Mouse (Mus musculus): ENCODE measurements around the gene Wwox.

Gene Wwox

DNA sequence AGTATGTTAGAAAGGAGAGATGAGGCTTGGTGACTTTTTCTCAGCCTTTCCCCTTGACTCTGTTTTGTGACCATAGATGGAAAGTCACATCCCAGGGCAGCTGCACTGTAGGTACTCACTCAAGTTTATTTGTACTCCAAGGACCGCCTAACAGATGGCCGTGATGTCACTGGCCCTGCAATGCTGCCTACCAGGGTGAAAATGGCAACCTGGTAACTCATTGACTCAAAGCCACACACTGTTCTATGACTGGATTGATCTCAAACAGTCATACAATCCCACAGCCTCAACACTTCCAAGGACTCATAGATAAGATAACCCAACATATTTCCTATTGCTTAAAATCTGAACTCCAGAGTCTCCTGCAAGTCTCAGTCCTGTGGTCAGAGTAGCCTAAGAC lies 754.3 kb downstream of the Wwox start:
- DNase-seq: no peak

DNA sequence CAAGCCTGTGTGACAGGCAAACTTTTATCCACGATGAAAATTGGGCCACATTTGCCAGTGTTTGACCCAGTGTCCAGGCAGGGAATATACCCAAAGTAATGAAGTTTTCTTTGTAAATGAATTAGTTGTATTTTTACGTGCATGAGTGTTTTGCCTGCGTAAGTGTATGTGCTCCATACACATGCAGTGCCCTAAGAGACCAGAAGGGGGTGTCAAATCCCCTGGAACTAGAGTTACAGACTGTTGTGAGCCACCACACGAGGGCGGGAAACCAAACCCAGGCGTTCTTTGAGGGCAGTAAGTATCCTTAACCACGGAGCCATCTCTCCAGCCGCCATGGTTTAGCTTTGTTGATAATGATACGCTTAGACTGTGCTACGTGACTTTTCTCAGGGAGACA lies 755.9 kb downstream of the Wwox start:
- DNase-seq: no peak

DNA sequence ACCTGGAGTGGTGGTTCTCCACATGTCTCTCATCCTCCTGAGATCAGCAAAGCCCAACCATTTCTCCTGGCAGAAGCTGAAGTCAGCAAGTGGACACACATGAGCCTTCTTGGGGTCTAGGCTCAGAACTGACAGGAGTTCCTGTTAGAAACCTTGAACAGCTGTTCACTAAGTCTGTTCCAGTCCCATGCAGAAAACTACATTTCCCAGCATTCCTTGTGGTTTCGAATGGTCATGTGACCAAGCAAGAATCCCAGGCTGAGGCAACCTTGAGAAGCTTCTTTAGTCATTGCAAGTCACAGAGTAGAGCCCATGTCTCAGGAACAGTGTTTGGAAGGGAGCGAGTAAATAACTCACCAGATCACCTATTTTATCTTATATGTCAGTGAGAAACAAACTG lies 757.4 kb downstream of the Wwox start:
- DNase-seq: peak; percentile 59

DNA sequence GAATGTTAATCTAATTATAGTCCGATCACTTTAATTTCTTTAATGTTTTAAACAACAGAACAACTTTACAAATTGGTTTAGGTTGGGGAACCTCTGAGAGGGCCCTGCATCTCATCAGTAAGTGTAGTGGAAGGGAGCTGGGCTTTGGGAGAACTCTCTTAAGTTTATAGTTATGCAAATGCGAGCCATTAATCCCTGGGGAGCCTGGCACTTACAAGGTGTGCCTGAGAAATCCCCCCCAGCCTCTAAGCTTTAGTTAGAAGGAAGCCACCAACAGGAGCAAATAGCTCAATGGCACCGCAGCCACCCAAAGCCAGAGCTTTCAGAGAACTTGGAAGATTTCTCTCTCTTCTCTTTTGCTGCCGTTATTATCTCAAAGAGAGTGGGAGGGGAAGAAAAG lies 759.7 kb downstream of the Wwox start:
- no peak for DNase-seq

DNA sequence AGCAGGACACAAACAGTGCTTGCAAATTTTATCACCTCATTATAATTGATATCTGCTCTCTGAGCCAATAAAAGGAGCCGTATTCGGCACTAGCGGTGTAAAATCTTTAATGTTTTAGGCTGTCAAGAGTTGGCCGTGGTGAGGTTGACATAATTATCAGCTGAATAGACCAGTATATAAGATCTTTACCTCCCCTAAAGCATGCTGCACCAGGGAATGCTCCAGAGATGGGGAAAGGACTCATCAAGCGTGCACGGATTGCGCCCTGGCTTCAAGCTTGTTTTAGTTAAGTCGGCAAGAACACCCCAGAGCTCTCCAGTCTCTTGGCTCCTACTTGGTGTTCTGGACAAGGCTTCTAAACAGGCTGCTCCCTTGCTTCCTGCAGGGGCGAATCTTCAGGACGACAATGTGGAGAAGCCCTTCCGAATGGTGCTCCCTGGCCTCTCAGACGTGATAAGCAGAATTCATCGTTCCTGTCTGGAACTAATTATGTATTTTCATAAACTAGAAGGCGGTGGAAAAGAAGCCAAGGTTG lies 760.2 kb downstream of the Wwox start:
- no peak for DNase-seq

DNA sequence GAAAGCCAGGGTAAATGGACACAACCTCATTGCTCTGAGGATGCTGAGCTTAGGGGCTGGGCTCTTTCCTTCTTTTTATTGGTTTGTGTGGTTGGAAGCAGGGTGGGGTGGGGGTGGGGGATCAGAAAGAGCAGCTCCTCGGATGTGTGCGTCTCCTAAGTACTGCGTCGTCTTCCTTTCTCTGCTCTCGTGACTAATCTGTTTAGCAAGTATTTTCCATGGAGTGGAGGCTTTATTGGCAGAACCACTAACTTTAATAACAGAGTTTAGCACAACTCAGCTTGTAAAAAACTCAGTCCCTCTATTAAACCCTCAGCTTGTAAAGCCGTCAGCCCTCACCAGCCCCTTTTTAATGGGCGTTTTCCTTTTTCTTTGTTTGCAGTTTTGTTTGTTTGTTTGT lies 762.3 kb downstream of the Wwox start:
- DNase-seq: no peak

DNA sequence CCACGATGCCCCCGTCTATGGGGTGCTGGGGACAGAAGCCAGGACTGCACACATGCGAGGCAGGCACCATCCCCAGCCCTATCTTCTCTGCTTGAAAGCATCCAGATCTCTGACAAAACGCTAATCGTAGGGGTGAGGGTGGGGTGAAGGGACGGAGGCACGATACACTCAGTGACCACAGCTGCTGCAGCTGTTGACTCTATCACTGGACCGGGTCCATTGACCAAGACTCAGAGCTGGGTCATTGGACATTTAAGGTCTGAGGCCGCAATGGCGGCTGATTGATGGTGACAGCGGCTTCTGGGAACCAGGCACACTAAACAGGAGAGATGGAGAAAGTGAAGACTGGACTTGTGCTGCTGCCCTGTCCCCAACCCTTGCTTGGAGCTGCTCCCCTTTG lies 768.0 kb downstream of the Wwox start:
- no peak for DNase-seq

DNA sequence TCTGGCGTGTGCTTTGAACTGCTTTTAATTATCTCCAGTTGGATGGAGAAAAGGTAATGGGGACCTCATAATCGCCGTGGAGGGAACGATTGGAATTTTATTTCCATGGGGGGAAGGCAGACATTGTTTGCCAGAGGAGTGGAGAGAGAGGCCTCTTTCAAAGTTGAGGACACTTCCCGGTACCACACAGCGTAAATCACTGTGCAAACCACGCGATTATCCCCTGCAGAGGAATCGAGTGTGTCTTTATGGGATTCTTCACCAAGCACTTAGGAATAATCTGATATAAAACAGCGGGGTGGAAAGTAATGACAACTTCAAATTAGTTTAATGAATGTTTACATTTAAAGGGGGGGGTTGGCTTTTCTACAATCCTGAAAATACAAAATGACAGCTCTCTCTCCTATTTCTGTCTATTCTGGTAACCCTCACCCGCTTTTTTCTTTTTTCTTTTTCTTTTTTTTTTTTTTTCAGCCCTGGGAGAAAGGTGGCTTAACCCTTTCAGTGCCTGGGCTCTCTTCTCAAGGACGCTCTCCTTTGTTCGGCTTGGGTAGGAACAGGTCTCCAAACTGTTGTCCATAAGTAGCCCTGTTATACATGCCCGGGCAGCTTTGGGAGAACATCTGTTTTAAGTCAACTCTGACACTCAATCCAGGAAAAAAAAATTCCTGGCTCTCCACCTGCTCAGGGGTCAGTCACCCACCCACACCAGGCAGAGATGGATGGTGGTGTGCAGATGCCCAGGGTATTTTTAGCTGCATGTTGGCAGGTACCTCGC lies 769.1 kb downstream of the Wwox start:
- no peak for DNase-seq

DNA sequence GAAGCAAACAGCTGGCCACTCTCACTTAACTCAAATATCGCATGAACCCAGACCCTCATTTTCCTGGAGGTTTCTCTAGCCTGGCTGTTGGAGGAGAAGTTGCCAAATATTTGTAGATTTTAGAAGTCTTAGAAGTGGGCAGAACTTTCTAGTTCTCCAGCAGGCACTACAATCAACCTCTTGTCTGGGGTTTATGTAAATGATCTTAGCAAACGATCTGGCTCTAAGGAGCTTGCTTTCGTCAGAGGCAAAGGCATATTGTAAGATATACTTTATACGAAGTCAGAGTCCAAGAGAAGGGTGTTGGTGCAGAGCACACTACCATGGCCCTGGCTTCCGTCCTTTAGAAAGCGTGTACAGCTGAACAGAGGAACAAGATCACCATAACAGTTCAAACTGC lies 770.6 kb downstream of the Wwox start:
- no peak for DNase-seq

DNA sequence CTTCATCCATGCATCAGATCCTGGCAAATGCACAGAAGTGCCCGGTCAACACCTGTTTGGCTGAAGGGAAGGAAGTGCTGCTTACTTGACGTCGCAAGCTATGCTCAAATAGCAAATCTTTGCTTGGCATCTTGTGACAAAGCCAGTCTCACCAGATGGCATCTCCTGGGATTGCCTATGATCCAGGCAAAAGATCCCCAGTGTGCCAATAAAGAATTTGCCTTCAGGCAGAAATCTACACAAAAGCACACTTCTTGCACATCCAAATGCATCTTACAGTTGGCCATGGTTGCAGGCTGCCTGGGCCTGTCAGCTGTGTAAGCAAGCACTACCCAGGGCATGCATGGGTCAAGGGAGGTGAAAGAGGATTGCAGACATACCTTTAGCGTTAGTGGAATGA lies 773.7 kb downstream of the Wwox start:
- DNase-seq: no peak

DNA sequence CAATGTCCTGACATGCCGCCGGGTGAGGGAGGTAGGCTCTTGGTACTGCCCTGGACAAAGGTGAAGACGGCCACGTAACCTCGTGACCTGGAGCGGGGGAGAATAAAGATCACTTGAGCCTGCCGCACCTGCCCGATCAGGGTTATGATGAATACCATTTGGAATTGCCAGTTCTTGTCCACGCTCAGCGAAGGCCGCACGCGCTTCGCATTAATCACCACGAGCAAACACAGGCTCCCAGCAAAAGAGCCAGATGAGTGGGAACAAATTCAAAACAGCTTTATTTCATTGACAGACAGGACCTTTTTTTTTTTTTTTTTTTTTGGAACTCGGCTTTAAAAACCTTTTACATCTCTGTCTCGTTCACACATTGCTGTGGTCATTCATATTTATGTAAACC lies 775.4 kb downstream of the Wwox start:
- DNase-seq: no peak

DNA sequence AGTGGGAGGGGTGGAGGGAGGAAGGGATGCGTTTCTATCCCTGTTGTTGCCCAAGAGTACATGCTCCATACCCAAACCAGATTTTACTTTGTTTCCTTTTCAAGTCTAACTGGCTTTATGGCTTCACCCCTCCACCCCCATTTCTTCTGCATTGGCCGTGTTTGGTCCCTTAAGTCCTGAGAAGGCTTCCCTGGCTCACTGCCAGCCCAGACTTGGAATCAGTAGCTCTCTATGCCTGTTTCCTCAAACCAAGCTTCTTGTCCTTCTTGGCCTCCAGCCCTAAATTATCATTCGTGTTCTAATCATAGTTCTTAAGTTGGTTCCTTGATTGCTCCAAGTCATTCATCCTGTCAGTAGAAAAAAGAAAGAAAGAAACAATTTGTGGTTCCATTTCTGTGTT lies 777.3 kb downstream of the Wwox start:
- no peak for DNase-seq

DNA sequence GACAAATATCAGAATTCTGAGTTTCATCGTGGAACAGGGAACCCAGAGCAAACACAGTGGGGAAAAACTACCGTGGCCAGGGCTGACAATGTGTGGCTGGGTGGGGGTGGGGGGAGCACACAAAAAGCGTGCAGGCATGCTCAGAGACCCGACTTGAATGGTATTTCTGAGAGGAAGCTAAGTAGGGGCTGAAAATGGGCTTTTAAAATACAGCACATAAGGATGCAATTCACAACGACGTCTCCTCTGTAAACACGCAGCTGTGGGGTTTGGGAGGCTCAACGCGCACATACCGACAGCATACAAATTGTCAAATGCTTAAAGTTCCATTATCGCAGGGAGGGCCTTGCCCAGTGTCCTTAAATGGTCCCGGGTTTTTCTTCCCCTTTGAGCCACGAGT lies 783.1 kb downstream of the Wwox start:
- no peak for DNase-seq

DNA sequence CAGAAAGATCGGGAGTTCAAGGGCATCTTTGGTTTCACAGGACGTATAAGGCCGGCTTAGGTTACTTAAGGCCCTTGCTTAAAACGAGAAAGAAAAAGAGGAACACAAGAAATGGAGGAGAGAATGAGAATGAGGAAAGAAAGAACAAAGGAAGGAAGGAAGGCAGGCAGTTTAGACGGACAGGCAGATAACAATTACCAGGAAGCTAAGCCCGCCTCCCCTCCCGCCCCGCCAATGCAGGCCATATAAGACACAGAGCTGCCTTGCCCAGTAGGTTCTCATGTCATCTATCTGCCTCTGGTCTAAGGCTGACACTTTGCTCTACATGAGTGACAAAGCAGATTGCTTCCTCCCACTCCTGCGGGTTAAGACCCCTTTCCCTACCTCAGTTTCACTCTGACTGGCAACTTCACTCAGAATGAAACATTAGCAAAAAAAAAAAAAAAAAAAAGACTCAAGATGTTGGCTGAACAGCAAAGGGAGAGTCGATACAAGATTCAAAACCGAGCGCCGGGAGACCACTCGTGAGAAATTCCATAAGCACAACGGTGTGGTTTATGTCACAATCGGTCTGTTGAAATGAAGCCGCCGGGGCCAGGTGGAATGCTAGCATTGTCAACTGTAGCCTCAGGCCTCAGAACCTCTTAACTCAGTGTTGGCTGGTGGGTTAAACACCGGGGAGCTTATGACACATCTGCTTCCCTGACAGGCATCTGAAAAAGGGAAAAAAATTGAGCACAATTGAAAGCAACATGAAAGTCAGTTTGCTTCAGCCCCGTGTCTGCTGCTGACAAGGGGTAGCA lies 787.5 kb downstream of the Wwox start:
- DNase-seq: peak; percentile 45

DNA sequence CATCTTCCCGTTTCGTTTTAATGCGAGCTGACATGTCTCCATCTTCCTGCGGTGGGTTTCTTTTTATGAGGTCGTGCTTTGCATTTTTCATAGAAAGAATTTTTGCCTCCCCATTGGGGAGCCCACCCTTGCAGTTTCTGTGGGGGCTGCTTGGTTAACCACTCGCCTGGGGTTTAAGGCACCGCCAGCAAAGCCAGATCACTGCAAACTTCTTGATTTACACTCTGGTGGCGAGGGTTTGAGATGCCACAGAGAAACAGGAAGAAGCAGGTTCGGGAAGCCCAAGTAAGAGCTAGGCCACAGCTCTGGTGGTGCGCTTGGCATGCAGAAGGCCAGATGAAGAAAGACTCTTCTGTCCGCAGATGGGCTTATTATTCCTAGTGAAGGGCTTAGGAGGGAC lies 789.4 kb downstream of the Wwox start:
- no peak for DNase-seq

DNA sequence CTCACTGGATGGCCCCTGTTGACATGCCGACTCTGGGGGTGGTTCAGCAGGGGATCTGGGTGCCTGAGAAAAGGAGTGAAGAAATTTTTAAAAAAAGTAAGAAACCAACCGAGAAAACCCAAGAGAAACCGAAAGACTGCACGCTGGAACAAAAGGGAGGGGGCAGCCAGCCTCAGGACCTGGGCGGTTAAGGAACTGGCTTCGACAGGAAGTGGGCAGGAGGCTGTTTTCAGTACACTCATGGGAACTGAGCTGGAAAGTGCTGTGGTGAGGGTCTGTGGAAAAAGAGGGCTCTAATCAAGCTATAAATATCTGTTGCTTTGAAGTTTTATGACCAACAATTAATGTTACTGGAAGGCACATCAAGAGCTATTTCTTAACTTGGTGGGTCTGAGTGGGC lies 794.6 kb downstream of the Wwox start:
- no peak for DNase-seq

DNA sequence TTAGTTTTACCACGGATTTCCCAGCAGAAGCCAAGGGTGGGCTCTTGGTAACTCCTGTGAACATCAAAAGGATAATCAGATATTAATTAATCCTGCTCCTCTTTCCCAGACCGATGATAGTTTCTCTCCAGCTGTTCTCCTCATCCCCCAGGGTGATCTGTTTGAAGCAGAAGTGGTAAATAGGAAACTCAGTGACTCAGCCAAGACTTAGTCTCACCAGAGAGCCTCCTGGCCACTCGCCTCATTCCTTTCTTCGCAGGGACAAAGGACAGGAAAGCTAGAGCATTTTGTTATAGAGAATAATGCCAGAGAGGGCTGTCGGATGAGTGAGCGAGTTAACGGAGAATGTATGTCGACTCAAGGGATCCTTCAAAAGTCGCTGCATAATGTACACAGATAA lies 798.1 kb downstream of the Wwox start:
- no peak for DNase-seq

DNA sequence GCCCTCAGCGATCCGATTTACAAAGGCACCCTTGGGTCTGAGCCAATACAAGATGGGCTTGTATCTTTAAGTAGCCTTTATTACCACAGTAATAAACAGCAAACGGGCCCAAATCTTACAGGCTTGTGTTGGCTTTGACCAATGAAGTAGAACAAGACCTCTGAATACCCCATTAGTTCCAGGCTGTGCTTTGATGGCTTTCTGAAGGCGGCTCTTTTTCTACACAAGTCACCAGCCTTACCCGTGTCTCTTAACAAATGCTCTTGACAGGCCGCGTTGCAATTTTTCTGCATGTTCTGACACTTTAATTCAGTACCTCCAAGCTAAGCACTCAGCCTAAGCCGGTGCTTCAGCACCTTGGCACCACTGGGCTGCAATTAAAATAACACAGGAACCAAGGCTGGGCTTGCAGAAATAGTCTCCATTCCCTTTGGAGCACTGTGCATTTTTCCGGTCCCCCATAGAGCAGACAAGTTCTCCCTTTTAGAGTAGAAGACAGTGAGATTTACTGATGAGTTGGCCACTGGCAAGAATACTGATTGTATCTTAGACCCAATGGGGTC lies 804.1 kb downstream of the Wwox start:
- no peak for DNase-seq

DNA sequence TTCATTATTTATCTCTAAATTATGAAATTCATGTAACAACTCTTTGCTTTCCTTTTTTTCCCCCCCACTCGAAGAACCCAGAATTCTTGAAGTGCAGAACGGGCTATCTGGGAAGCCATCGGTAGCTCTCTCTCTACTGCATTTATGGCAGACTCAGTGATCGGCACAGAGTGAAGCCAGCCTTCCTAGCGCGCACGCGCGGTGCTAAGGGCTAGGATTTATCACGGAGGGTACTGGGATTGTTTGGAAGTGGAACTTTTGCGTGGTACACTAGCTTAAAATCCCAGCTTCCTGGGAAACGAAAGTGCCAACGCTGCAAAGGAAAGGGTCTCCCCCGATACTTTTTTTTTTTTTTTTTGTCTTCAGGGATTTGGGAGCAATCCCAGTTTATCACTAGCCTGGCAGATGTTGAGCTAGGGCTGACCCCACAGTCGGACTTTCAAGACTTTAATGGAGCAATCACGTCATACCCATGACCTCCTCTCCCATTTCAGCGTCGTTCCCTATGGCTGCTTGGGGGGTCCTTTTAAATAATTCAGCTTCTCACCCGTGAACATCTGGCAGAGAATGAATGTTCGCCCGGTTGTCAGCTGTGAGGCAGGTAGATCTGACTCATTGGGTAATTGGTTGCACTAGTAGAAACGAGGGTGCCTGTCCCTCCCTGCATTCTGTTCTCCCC lies 810.4 kb downstream of the Wwox start:
- DNase-seq: peak; percentile 38

DNA sequence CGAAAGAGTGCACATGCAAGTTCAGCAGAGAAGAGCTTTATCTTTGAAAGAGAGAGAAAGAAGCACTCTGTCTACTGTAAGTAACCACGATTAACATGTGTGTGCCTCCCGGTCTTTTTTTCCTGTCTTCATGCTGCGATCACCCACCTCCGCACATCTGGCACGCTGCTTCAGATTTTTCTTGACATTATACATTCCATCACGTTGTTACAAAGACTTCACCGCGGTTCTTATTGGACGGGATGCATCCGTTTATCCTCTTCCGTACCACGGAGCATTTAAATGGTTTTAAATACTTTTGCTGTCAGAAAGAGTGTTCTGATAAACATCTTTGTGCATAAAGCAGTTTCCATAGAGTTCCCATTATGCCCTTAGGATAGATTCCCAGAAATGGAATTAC lies 816.1 kb downstream of the Wwox start:
- no peak for DNase-seq

DNA sequence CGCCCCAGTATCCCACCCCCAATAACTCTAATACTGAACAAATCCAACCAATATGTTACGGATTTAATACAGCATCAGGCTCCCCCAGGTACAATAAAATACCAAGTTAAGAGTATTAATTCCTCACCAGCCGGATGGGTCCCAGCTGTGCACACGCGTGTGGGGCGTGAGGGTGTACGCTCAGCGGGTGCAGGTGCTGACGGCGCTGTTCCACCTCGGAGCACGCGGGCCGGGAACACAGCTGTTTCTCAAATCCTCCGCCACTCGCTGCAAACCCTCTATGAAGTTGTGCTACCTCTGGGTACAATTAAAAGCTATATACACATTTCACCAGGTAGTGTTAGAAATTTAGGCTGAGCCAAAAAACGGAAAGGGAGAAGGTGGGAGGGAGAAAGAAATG lies 818.0 kb downstream of the Wwox start:
- no peak for DNase-seq

DNA sequence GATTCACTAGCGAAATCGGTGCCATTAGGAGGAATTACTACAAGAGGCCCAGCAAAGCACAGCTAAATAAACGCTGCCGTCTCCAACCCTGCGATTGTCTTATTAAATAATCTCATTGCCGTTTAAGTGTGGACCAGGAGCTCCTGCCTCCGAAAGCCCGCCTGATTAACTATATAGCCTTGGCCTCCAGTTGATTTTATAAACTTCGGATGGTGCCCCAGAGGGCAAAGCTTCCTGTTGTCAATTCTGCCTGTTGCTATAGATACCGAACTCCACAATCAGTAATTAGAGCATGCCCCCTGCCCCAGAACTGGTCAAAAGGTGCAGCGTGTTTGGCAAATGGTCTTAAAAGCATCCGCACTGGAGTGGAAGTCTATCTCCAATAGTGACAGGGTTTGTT lies 820.4 kb downstream of the Wwox start:
- DNase-seq: peak; percentile 75

DNA sequence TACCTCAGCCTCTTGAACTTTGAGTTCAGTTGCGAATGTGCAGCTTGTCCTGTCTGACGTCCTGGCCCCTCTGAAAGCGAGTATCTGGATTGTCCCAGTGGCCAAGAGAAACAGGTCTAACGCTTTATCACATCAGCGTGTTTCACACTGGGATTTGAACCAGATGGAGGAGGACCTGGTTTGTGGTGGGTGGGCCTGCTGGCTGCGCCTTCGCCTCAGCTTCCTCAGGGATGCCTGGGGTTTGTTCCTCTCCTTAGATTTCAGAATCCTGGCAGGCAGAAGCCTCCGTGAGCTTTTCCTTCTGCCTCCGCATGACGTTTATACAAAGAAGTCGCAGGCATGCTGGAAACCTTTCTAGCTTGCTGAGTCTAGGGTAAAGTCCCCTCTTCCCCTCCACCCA lies 827.7 kb downstream of the Wwox start:
- DNase-seq: no peak
